Mouse (Mus musculus): ENCODE results near the gene 1700113H08Rik. TPM values are rescaled to one million over a fixed set of nuclear protein-coding genes. Genes with fewer than 3 reads are reported as not detected.

Gene 1700113H08Rik
- polyA plus RNA-seq, 1 experiment: not detected

- WGBS: 84% methylated on average over 7 of the region's 7 CpGs
- Histone ChIP-seq H3K4me3 (ENCODE audit: low read depth, low read length) (no peak overlapping the region), H3K4me1 (ENCODE audit: control insufficient read depth, insufficient read depth, insufficient read length, low read length) (no peaks in the 10 kb centered on the region), H3K36me3 (ENCODE audit: control insufficient read depth, insufficient read depth, low read length) (no peaks in the 10 kb centered on the region), H3K27me3 (ENCODE audit: control insufficient read depth, insufficient read depth, low read length) (no peaks in the 10 kb centered on the region), H3K27ac (ENCODE audit: insufficient read depth, low read depth, low read length) (no peak overlapping the region)
- TF ChIP-seq POLR2A (IDR thresholded peaks at IDR 0.05; ENCODE audit: low read depth, low read length) (no peak), CTCF (IDR thresholded peaks at IDR 0.05; ENCODE audit: extremely low read depth, insufficient read length, insufficient replicate concordance, low read depth, low read length) (no peak)
Observed at GRCm38 (mm10) chr10:87041265-87041664, 16.6 kb upstream of the 1700113H08Rik start.

- 35% methylated on average over 3 of the region's 3 CpGs for WGBS
- Histone ChIP-seq H3K4me1 (ENCODE audit: control insufficient read depth, insufficient read depth, insufficient read length, low read length) (no peaks in the 10 kb centered on the region), H3K27me3 (ENCODE audit: control insufficient read depth, insufficient read depth, low read length) (no peaks in the 10 kb centered on the region), H3K36me3 (ENCODE audit: control insufficient read depth, insufficient read depth, low read length) (no peaks in the 10 kb centered on the region), H3K27ac (ENCODE audit: insufficient read depth, low read depth, low read length) (no peak overlapping the region), H3K4me3 (ENCODE audit: low read depth, low read length) (no peak overlapping the region)
- TF ChIP-seq CTCF (IDR thresholded peaks at IDR 0.05; ENCODE audit: extremely low read depth, insufficient read length, insufficient replicate concordance, low read depth, low read length) (no peak), POLR2A (IDR thresholded peaks at IDR 0.05; ENCODE audit: low read depth, low read length) (no peak)
Observed at GRCm38 (mm10) chr10:87045273-87045672, 12.6 kb upstream of the 1700113H08Rik start.

GRCm38 (mm10) chr10:87046469-87046868 is 11.4 kb upstream of the 1700113H08Rik start:
- WGBS: 40% methylated on average over 6 of the region's 6 CpGs

GRCm38 (mm10) chr10:87046931-87047468 is 10.8 kb upstream of the 1700113H08Rik start:
- H3K4me1 ChIP-seq (ENCODE audit: control insufficient read depth, insufficient read depth, insufficient read length, low read length): no peaks in the 10 kb centered on the region
- 78% methylated on average over 10 of the region's 10 CpGs for WGBS

More at GRCm38 (mm10) chr10:87046469-87046868, 11.4 kb upstream of the 1700113H08Rik start:
- no peaks in the 10 kb centered on the region for H3K27me3 ChIP-seq (ENCODE audit: control insufficient read depth, insufficient read depth, low read length)
- H3K4me1 ChIP-seq (ENCODE audit: control insufficient read depth, insufficient read depth, insufficient read length, low read length): no peaks in the 10 kb centered on the region
- no peak overlapping the region for H3K27ac ChIP-seq (ENCODE audit: insufficient read depth, low read depth, low read length)
- no peaks in the 10 kb centered on the region for H3K36me3 ChIP-seq (ENCODE audit: control insufficient read depth, insufficient read depth, low read length)
- H3K4me3 ChIP-seq (ENCODE audit: low read depth, low read length): no peak overlapping the region
- no peak for TF ChIP-seq POLR2A (IDR thresholded peaks at IDR 0.05; ENCODE audit: low read depth, low read length)
- no peak for TF ChIP-seq CTCF (IDR thresholded peaks at IDR 0.05; ENCODE audit: extremely low read depth, insufficient read length, insufficient replicate concordance, low read depth, low read length)

GRCm38 (mm10) chr10:87049179-87049578 is 8.7 kb upstream of the 1700113H08Rik start:
- Histone ChIP-seq H3K36me3 (ENCODE audit: control insufficient read depth, insufficient read depth, low read length) (no peaks in the 10 kb centered on the region), H3K4me3 (ENCODE audit: low read depth, low read length) (no peak overlapping the region), H3K27ac (ENCODE audit: insufficient read depth, low read depth, low read length) (no peak overlapping the region), H3K4me1 (ENCODE audit: control insufficient read depth, insufficient read depth, insufficient read length, low read length) (no peaks in the 10 kb centered on the region), H3K27me3 (ENCODE audit: control insufficient read depth, insufficient read depth, low read length) (no peaks in the 10 kb centered on the region)
- TF ChIP-seq POLR2A (IDR thresholded peaks at IDR 0.05; ENCODE audit: low read depth, low read length) (no peak), CTCF (IDR thresholded peaks at IDR 0.05; ENCODE audit: extremely low read depth, insufficient read length, insufficient replicate concordance, low read depth, low read length) (no peak)
- WGBS: 34% methylated on average over 3 of the region's 3 CpGs

More at GRCm38 (mm10) chr10:87046931-87047468, 10.8 kb upstream of the 1700113H08Rik start:
- H3K4me3 ChIP-seq (ENCODE audit: low read depth, low read length): no peak overlapping the region
- no peaks in the 10 kb centered on the region for H3K36me3 ChIP-seq (ENCODE audit: control insufficient read depth, insufficient read depth, low read length)
- no peak overlapping the region for H3K27ac ChIP-seq (ENCODE audit: insufficient read depth, low read depth, low read length)
- no peaks in the 10 kb centered on the region for H3K27me3 ChIP-seq (ENCODE audit: control insufficient read depth, insufficient read depth, low read length)
- no peak for TF ChIP-seq POLR2A (IDR thresholded peaks at IDR 0.05; ENCODE audit: low read depth, low read length)
- no peak for TF ChIP-seq CTCF (IDR thresholded peaks at IDR 0.05; ENCODE audit: extremely low read depth, insufficient read length, insufficient replicate concordance, low read depth, low read length)

GRCm38 (mm10) chr10:87051714-87052113 is 6.1 kb upstream of the 1700113H08Rik start:
- no peak for TF ChIP-seq CTCF (IDR thresholded peaks at IDR 0.05; ENCODE audit: extremely low read depth, insufficient read length, insufficient replicate concordance, low read depth, low read length)
- TF ChIP-seq POLR2A (IDR thresholded peaks at IDR 0.05; ENCODE audit: low read depth, low read length): no peak
- Histone ChIP-seq H3K36me3 (ENCODE audit: control insufficient read depth, insufficient read depth, low read length) (no peaks in the 10 kb centered on the region), H3K4me1 (ENCODE audit: control insufficient read depth, insufficient read depth, insufficient read length, low read length) (no peaks in the 10 kb centered on the region), H3K27me3 (ENCODE audit: control insufficient read depth, insufficient read depth, low read length) (no peaks in the 10 kb centered on the region), H3K27ac (ENCODE audit: insufficient read depth, low read depth, low read length) (no peak overlapping the region), H3K4me3 (ENCODE audit: low read depth, low read length) (no peak overlapping the region)
- WGBS: 15% methylated on average over 4 of the region's 4 CpGs

GRCm38 (mm10) chr10:87058251-87058925 is 543 bp downstream of the 1700113H08Rik start:
- WGBS: 3% methylated on average over 34 of the region's 34 CpGs
- H3K4me1 ChIP-seq (ENCODE audit: control insufficient read depth, insufficient read depth, insufficient read length, low read length): no peaks in the 10 kb centered on the region
- no peak overlapping the region for H3K4me3 ChIP-seq (ENCODE audit: low read depth, low read length)
- H3K27me3 ChIP-seq (ENCODE audit: control insufficient read depth, insufficient read depth, low read length): no peaks in the 10 kb centered on the region
- TF ChIP-seq CTCF (IDR thresholded peaks at IDR 0.05; ENCODE audit: extremely low read depth, insufficient read length, insufficient replicate concordance, low read depth, low read length) (no peak), POLR2A (IDR thresholded peaks at IDR 0.05; ENCODE audit: low read depth, low read length) (no peak)
- H3K36me3 ChIP-seq (ENCODE audit: control insufficient read depth, insufficient read depth, low read length): no peaks in the 10 kb centered on the region
- no peak overlapping the region for H3K27ac ChIP-seq (ENCODE audit: insufficient read depth, low read depth, low read length)

All from small intestine, adult 2 months (tissue).